Mouse (Mus musculus): ENCODE measurements around the gene Cd247. TPM values are rescaled to one million over a fixed set of nuclear protein-coding genes. Genes with fewer than 3 reads are reported as not detected.

The Cd247 gene
- polyA plus RNA-seq, 1 experiment: 0.79 TPM

DNA sequence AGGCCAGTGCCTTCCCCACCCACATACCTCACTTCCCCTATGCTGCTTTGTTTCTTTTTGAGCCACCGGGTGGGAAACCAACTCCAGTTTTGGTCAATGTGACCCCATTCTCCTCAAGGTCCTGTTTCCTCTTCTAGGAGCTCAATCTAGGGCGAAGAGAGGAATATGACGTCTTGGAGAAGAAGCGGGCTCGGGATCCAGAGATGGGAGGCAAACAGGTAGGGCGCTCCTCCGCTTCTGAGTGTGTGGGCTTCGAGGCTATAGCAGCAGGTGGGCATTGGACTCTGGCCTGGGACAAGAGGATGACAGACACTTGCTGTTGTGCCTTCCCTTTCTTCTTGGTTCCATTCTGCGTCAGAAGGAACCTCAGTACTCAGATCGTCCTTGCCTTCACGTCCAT lies 68.8 kb downstream of the Cd247 start:
- no peak for DNase-seq (ENCODE audit: low read depth)
- TF ChIP-seq POLR2A (IDR thresholded peaks at IDR 0.05; ENCODE audit: borderline replicate concordance, extremely low read depth, insufficient read depth, insufficient read length, poor library complexity, severe bottlenecking) (no peak), CTCF (IDR thresholded peaks at IDR 0.05; ENCODE audit: borderline replicate concordance, extremely low read depth, insufficient read depth, insufficient read length) (no peak)

- TF ChIP-seq CTCF (IDR thresholded peaks at IDR 0.05; ENCODE audit: borderline replicate concordance, extremely low read depth, insufficient read depth, insufficient read length): peak; percentile 29; the same call in 1 of the 2 replicates
- TF ChIP-seq POLR2A (IDR thresholded peaks at IDR 0.05; ENCODE audit: borderline replicate concordance, extremely low read depth, insufficient read depth, insufficient read length, poor library complexity, severe bottlenecking): no peak
These were observed 69.9 kb downstream of the Cd247 start for GRCm38 (mm10) chr1:165858356-165858755.

DNA sequence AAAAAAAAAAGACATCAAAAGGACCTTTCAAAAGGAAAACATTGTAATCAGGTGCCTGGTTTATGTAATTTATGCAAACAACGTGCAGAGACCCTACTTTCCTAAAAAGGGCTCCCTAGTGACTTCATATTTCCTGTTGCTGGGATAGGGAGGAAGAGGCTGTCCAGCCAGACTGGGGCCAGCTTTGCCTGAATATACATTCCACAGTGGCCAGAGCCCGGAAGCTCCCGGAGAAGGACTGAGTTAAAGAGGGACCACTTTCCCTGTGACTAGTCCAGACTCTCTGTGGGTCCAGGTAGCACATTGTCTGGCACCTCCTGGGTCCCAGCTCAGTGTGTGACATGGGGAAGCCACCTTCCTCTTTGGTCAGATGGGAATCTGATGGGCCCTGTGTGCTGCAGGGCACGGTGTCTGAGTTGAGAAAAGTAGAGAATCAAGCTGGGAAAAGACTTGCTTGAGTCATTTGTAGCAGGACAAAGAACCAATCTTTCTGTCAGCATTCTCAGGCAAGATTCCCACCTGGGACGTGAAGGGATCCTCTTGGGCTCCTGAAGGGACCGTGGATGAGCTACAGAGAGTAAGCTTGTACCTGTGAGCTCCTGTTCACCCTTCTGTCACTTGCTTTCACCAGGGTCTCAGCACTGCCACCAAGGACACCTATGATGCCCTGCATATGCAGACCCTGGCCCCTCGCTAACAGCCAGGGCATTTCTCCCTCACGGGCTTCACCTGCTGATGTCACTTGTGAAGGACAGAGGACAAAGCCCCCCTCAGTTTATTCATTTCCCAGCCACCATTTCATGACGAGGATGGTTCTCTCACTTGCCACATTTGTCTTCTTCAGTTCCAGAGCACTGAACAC lies 72.1 kb downstream of the Cd247 start:
- DNase-seq (ENCODE audit: low read depth): no peak
- TF ChIP-seq POLR2A (IDR thresholded peaks at IDR 0.05; ENCODE audit: borderline replicate concordance, extremely low read depth, insufficient read depth, insufficient read length, poor library complexity, severe bottlenecking): no peak
- no peak for TF ChIP-seq CTCF (IDR thresholded peaks at IDR 0.05; ENCODE audit: borderline replicate concordance, extremely low read depth, insufficient read depth, insufficient read length)

More at GRCm38 (mm10) chr1:165858356-165858755, 69.9 kb downstream of the Cd247 start:
- no peak for DNase-seq (ENCODE audit: low read depth)

- DNase-seq (ENCODE audit: low read depth): no peak
- TF ChIP-seq POLR2A (IDR thresholded peaks at IDR 0.05; ENCODE audit: borderline replicate concordance, extremely low read depth, insufficient read depth, insufficient read length, poor library complexity, severe bottlenecking) (no peak), CTCF (IDR thresholded peaks at IDR 0.05; ENCODE audit: borderline replicate concordance, extremely low read depth, insufficient read depth, insufficient read length) (no peak)
These were observed 72.7 kb downstream of the Cd247 start for GRCm38 (mm10) chr1:165861235-165861609.

GRCm38 (mm10) chr1:165862059-165862458 lies 73.6 kb downstream of the Cd247 start:
- peak; percentile 59 for DNase-seq (ENCODE audit: low read depth)
- TF ChIP-seq CTCF (IDR thresholded peaks at IDR 0.05; ENCODE audit: borderline replicate concordance, extremely low read depth, insufficient read depth, insufficient read length) (no peak), POLR2A (IDR thresholded peaks at IDR 0.05; ENCODE audit: borderline replicate concordance, extremely low read depth, insufficient read depth, insufficient read length, poor library complexity, severe bottlenecking) (no peak)

GRCm38 (mm10) chr1:165864864-165865795 lies 76.6 kb downstream of the Cd247 start:
- TF ChIP-seq CTCF (IDR thresholded peaks at IDR 0.05; ENCODE audit: borderline replicate concordance, extremely low read depth, insufficient read depth, insufficient read length): no peak
- no peak for TF ChIP-seq POLR2A (IDR thresholded peaks at IDR 0.05; ENCODE audit: borderline replicate concordance, extremely low read depth, insufficient read depth, insufficient read length, poor library complexity, severe bottlenecking)
- DNase-seq (ENCODE audit: low read depth): no peak

- DNase-seq (ENCODE audit: low read depth): no peak
- TF ChIP-seq CTCF (IDR thresholded peaks at IDR 0.05; ENCODE audit: borderline replicate concordance, extremely low read depth, insufficient read depth, insufficient read length) (no peak), POLR2A (IDR thresholded peaks at IDR 0.05; ENCODE audit: borderline replicate concordance, extremely low read depth, insufficient read depth, insufficient read length, poor library complexity, severe bottlenecking) (no peak)
These were observed 78.3 kb downstream of the Cd247 start for GRCm38 (mm10) chr1:165866630-165867280.

DNA sequence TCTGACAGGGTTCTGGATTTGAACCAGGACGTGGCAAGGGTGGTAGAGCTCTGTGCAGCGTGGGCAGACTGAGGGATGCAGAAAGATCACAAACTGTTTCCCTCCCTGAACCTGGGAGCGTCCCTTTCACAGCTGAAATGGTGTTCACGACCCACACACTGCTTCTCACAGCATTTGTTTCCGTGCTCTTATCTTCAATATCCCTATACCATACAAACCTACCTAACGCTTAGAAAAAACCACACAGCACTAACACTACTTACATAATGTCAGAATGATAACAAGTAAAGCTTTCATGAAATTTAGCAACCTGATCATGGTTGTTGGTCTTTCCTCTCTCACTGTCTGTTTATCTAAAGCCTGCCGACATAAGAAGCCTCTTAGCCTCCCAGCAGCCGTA lies 80.2 kb downstream of the Cd247 start:
- TF ChIP-seq CTCF (IDR thresholded peaks at IDR 0.05; ENCODE audit: borderline replicate concordance, extremely low read depth, insufficient read depth, insufficient read length) (no peak), POLR2A (IDR thresholded peaks at IDR 0.05; ENCODE audit: borderline replicate concordance, extremely low read depth, insufficient read depth, insufficient read length, poor library complexity, severe bottlenecking) (no peak)
- no peak for DNase-seq (ENCODE audit: low read depth)

DNA sequence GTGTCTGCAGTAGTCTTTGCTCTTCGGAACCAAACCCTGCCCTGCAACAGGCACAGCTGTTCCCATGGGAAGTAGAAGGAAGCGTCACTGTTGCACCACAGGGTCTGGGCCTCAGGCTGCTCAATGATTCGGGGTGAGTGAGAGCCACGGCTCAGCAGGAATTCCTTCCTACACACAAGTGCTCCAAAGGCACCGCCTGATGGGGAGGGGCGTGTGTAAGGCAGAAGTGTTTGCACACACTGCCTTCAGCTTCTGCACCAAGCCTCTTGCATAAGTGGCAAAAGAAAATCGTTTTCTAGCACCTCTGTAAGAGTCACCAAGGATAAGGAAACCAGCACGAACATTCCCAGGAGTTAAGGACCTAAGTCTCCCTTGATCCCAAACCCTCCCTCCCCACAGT lies 86.2 kb downstream of the Cd247 start:
- DNase-seq (ENCODE audit: low read depth): peak; percentile 17
- TF ChIP-seq POLR2A (IDR thresholded peaks at IDR 0.05; ENCODE audit: borderline replicate concordance, extremely low read depth, insufficient read depth, insufficient read length, poor library complexity, severe bottlenecking) (no peak), CTCF (IDR thresholded peaks at IDR 0.05; ENCODE audit: borderline replicate concordance, extremely low read depth, insufficient read depth, insufficient read length) (no peak)

DNA sequence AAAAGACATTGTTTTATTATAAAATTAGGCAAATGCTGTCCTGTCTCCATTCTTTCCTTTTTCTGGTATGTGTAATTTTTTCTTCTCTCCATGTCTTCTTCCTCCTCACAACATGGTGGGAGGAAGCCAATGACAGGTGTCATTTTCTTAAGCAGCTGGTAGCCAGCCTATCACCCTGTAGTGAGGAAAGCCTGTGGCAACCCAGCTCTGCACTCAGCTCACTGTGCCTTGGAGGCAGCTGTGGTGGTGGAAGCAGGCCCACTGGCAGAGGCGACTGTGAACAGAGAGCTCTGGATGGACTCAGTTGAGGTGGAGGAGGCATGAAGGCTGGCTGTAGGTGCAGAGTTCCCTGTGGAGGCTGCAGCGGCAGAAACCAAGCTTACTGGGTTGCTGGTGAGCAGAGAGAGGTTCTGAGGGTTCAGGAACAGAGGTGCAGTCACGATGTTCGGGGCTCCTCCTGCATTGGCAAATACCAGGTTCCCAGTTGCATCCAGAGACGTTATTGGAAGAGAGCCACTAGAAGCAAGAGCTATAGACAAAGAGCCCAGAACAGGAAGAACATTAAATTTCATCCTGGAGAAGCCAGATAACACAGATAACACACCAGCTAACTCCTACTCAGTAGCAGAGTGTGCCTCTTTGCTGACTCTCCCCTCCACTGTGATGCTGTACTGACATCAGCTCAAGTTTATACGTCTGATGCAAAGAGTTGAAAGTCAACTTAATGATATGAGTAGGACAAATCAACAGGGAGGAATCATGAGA lies 87.2 kb downstream of the Cd247 start:
- no peak for TF ChIP-seq POLR2A (IDR thresholded peaks at IDR 0.05; ENCODE audit: borderline replicate concordance, extremely low read depth, insufficient read depth, insufficient read length, poor library complexity, severe bottlenecking)
- TF ChIP-seq CTCF (IDR thresholded peaks at IDR 0.05; ENCODE audit: borderline replicate concordance, extremely low read depth, insufficient read depth, insufficient read length): no peak
- no peak for DNase-seq (ENCODE audit: low read depth)
